Mouse (Mus musculus) CH12.LX (cell line): ENCODE results near the gene Sorcs3. TPM values are rescaled to one million over a fixed set of nuclear protein-coding genes. Genes with fewer than 3 reads are reported as not detected.

Experiments used
- DNase-seq: peaks from one replicate; pipeline ENCODE4 v3.0.0-alpha.2; 2013; ENCODE audit errors: extremely low read depth
- H3K27ac ChIP-seq: 2 replicates; pipeline ENCODE4 v1.5.1; 2012; ENCODE audit warnings: low read depth, mild to moderate bottlenecking, control low read depth, moderate library complexity; ENCODE audit not compliant: insufficient read depth
- H3K27me3 ChIP-seq: replicated peaks from 2 replicates; pipeline ENCODE3; 2012; ENCODE audit warnings: inconsistent platforms
- H3K36me3 ChIP-seq, 2 experiments: replicated peaks in 1 of 2; 2 replicates each; pipeline versions ENCODE3 to v1.6.1; 2012; ENCODE audit warnings: inconsistent platforms in 1 of 2, low read length in 1 of 2, mild to moderate bottlenecking in 1 of 2, mixed read lengths in 1 of 2, moderate library complexity in 1 of 2; ENCODE audit not compliant: control insufficient read depth in 1 of 2, insufficient read depth in 1 of 2
- H3K4me1 ChIP-seq, 2 experiments: 2 replicates each; pipeline ENCODE4 v1.6.1; 2012; ENCODE audit warnings: inconsistent platforms in 1 of 2, moderate library complexity in 1 of 2; ENCODE audit not compliant: insufficient read depth in 2 of 2, control insufficient read depth in 1 of 2
- H3K4me2 ChIP-seq: 2 replicates; pipeline ENCODE4 v1.6.1; 2012; ENCODE audit warnings: low read depth, mild to moderate bottlenecking, control low read depth; ENCODE audit not compliant: poor library complexity, insufficient read depth, severe bottlenecking
- H3K4me3 ChIP-seq, 3 experiments: fragments of 150-350 bp in 1 of 3; sonication (generic) in 1 of 3; replicated peaks in 1 of 3; 2 replicates each; pipeline versions ENCODE3 to v1.5.1; 2011 to 2012; ENCODE audit warnings: low read depth in 2 of 3, low read length in 2 of 3, mild to moderate bottlenecking in 2 of 3, moderate library complexity in 2 of 3, control low read depth in 1 of 3, improper control_type of control experiment in 1 of 3, inconsistent platforms in 1 of 3, mixed read lengths in 1 of 3; ENCODE audit not compliant: poor library complexity in 1 of 3
- H3K79me2 ChIP-seq: replicated peaks from 2 replicates; pipeline ENCODE4 v1.6.1; 2012; ENCODE audit warnings: mild to moderate bottlenecking, moderate library complexity; ENCODE audit not compliant: control insufficient read depth, poor library complexity, insufficient read depth, severe bottlenecking; ENCODE audit errors: extremely low read depth
- H3K9ac ChIP-seq: 2 replicates; pipeline ENCODE4 v1.6.1; 2012; ENCODE audit warnings: low read depth, mild to moderate bottlenecking, control low read depth, moderate library complexity; ENCODE audit not compliant: insufficient read depth
- H3K9me3 ChIP-seq: replicated peaks from 2 replicates; pipeline ENCODE3; 2012; ENCODE audit warnings: low read length, inconsistent platforms, mixed read lengths
- CHD2 ChIP-seq: IDR thresholded peaks from 2 replicates; pipeline ENCODE4 v1.6.1; 2011; ENCODE audit warnings: low read length, improper control_type of control experiment
- ELF1 ChIP-seq: IDR thresholded peaks from 2 replicates; pipeline ENCODE4 v1.6.1; 2014; ENCODE audit warnings: low read depth, mild to moderate bottlenecking, inconsistent platforms, low read length, improper control_type of control experiment
- EP300 ChIP-seq: IDR thresholded peaks from 2 replicates; pipeline ENCODE4 v1.6.1; 2011; ENCODE audit warnings: low read length, improper control_type of control experiment
- JUN ChIP-seq: IDR thresholded peaks from 2 replicates; pipeline ENCODE4 v1.6.1; 2011; ENCODE audit warnings: low read depth, mild to moderate bottlenecking, low read length, improper control_type of control experiment, moderate library complexity; ENCODE audit not compliant: insufficient read depth
- KAT2A ChIP-seq: IDR thresholded peaks from 2 replicates; pipeline ENCODE4 v1.6.1; 2012; ENCODE audit warnings: low read length, improper control_type of control experiment, inconsistent platforms; ENCODE audit not compliant: insufficient replicate concordance
- MAFK ChIP-seq: IDR thresholded peaks from 2 replicates; pipeline ENCODE4 v1.6.1; 2011; ENCODE audit warnings: low read length, improper control_type of control experiment; ENCODE audit not compliant: insufficient replicate concordance
- MAZ ChIP-seq: IDR thresholded peaks from 2 replicates; pipeline ENCODE4 v1.6.1; 2012; ENCODE audit warnings: low read depth, mild to moderate bottlenecking, inconsistent platforms, low read length, improper control_type of control experiment, moderate library complexity
- MEF2A ChIP-seq: IDR thresholded peaks from 2 replicates; pipeline ENCODE4 v1.6.1; 2014; ENCODE audit warnings: low read depth, mild to moderate bottlenecking, inconsistent platforms, low read length, improper control_type of control experiment, borderline replicate concordance
- NRF1 ChIP-seq: IDR thresholded peaks from 2 replicates; pipeline ENCODE4 v1.6.1; 2014; ENCODE audit warnings: low read depth, mild to moderate bottlenecking, inconsistent platforms, low read length, improper control_type of control experiment, moderate library complexity
- POLR2A ChIP-seq: IDR thresholded peaks from 2 replicates; pipeline ENCODE4 v1.6.1; 2011; ENCODE audit warnings: low read depth, mild to moderate bottlenecking, improper control_type of control experiment, low read length
- RAD21 ChIP-seq: IDR thresholded peaks from 2 replicates; pipeline ENCODE4 v1.6.1; 2011; ENCODE audit warnings: low read depth, mild to moderate bottlenecking, low read length, improper control_type of control experiment, moderate library complexity
- RCOR1 ChIP-seq: conservative IDR thresholded peaks from 2 replicates; pipeline ENCODE4 v1.6.1; 2012; ENCODE audit warnings: low read depth, mild to moderate bottlenecking, inconsistent platforms, low read length, improper control_type of control experiment
- SIN3A ChIP-seq: IDR thresholded peaks from 2 replicates; pipeline ENCODE4 v1.6.1; 2012; ENCODE audit warnings: low read length, improper control_type of control experiment, inconsistent platforms
- SMC3 ChIP-seq: IDR thresholded peaks from 2 replicates; pipeline ENCODE4 v1.6.1; 2011; ENCODE audit warnings: low read depth, low read length, improper control_type of control experiment
- USF2 ChIP-seq: conservative IDR thresholded peaks from 2 replicates; pipeline ENCODE4 v1.6.1; 2011; ENCODE audit warnings: low read depth, low read length, improper control_type of control experiment
- ZC3H11A ChIP-seq: IDR thresholded peaks from 2 replicates; pipeline ENCODE4 v1.6.1; 2012; ENCODE audit warnings: low read depth, mild to moderate bottlenecking, inconsistent platforms, low read length, improper control_type of control experiment
- ZMIZ1 ChIP-seq: IDR thresholded peaks from 2 replicates; pipeline ENCODE4 v1.6.1; 2012; ENCODE audit warnings: low read depth, mild to moderate bottlenecking, inconsistent platforms, low read length, improper control_type of control experiment
- dilution Hi-C: fragments of 300-500 bp; cut with MboI; formaldehyde crosslinking; loops from 2 replicates; pipeline ENCODE4 v1.14.3; 2020; ENCODE audit warnings: low sequenced_read_pairs; ENCODE audit not compliant: extremely low pct_unique_long_range_greater_than_20kb, extremely low pct_ligation_motif_present
- in situ Hi-C: fragments of 300-500 bp; cut with MboI; formaldehyde crosslinking; loops from 3 replicates; pipeline ENCODE4 v1.14.3; 2019; ENCODE audit warnings: low sequenced_read_pairs, low pct_ligation_motif_present, low pct_unique_long_range_greater_than_20kb, mixed read lengths
- polyA plus RNA-seq: library from polyadenylated mRNA; unstranded; fragments of >175 nt; gene quantifications from 2 replicates; pipeline ENCODE4 v1.2.1, GENCODE M21; 2012; ENCODE audit warnings: low read depth; ENCODE audit not compliant: insufficient read length
- total RNA-seq, 2 experiments: library from RNA; depleted of rRNA; stranded (reverse); fragments of 300-350 nt in 1 of 2; fragments of >200 nt in 1 of 2; gene quantifications; 2 replicates each; pipeline ENCODE4 v1.2.3; 2012 to 2014

Gene Sorcs3
- total and polyA plus RNA-seq, 3 experiments = not detected

DNA sequence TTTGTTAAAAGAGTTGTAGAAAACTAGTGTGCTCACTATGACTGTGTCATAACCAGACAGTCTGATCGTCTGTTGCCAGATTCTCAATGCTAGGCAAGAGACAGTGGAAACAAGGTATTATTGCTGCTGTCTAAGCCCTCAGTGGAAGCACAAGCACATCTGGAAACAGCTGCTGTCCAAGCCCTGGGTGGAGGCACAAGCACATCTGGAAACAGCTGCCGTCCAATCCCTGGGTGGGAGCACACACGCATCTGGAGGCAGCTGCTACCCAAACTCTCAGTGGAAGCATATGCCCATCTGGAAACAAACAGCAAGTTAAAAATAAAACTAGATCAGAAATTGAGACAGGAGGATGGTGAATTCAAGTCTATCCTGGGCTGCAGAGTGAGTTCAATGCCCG is 136.9 kb downstream of the Sorcs3 start:
- H3K9ac ChIP-seq = no peak overlapping the region
- no peak overlapping the region for H3K27ac ChIP-seq
- DNase-seq = no peak
- no peaks in the 10 kb centered on the region for H3K79me2 ChIP-seq
- no peak overlapping the region for H3K4me3 ChIP-seq
- no peaks in the 10 kb centered on the region for H3K27me3 ChIP-seq
- H3K36me3 ChIP-seq = no peaks in the 10 kb centered on the region
- no peak overlapping the region for H3K4me2 ChIP-seq
- dilution Hi-C loops (no loop called here), in situ Hi-C loops (no loop called here)
- H3K4me1 ChIP-seq = no peaks in the 10 kb centered on the region
- no peak for TF ChIP-seq RCOR1
- no peak for TF ChIP-seq ELF1
- no peak for TF ChIP-seq USF2
- TF ChIP-seq MAZ = no peak
- TF ChIP-seq NRF1 = no peak
- TF ChIP-seq RAD21 = no peak
- no peak for TF ChIP-seq MEF2A
- TF ChIP-seq KAT2A = no peak
- TF ChIP-seq SMC3 = no peak
- TF ChIP-seq ZMIZ1 = no peak
- no peak for TF ChIP-seq EP300
- H3K9me3 ChIP-seq = peaks cover 93% of the 10 kb centered on the region

- dilution Hi-C loops (no loop called here), in situ Hi-C loops (no loop called here)
- no peaks in the 10 kb centered on the region for H3K36me3 ChIP-seq
- no peaks in the 10 kb centered on the region for H3K27me3 ChIP-seq
- no peak for DNase-seq
- H3K4me1 ChIP-seq = no peaks in the 10 kb centered on the region
- TF ChIP-seq ZC3H11A (no peak), MEF2A (no peak), MAFK (no peak), SIN3A (no peak), RCOR1 (no peak), NRF1 (no peak), POLR2A (no peak)
- H3K27ac ChIP-seq = no peak overlapping the region
- no peak overlapping the region for H3K4me3 ChIP-seq
- no peak overlapping the region for H3K4me2 ChIP-seq
- no peak overlapping the region for H3K9ac ChIP-seq
- H3K79me2 ChIP-seq = no peaks in the 10 kb centered on the region
- peaks cover 93% of the 10 kb centered on the region for H3K9me3 ChIP-seq
Measured at GRCm38 (mm10) chr19:48343442-48343841, 137.6 kb downstream of the Sorcs3 start.

DNA sequence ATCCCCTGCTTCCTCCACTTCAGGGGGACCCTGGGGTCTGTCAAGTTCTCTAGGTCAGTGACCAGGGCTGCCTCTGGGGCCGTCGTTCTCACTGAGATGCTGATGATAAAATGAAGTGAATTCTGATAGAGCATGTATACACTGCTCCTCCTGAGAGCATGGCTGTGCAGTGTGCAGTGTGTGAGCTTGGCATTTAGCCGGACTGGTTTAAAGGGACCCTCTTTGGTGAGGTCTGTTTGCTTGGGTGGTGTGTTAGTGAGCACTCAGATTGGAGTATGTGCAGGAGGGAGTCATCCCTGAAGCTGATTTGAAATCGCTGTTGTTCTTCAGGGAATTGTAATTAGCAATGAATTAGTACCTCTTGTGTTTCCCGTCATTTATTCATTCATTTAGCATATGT is 141.3 kb downstream of the Sorcs3 start:
- in situ Hi-C loops = no loop called here
- DNase-seq = no peak
- Histone ChIP-seq H3K4me1 (no peaks in the 10 kb centered on the region), H3K9ac (no peak overlapping the region), H3K36me3 (no peaks in the 10 kb centered on the region), H3K27ac (no peak overlapping the region), H3K4me3 (no peak overlapping the region), H3K4me2 (no peak overlapping the region), H3K9me3 (peaks cover 83% of the 10 kb centered on the region), H3K27me3 (no peaks in the 10 kb centered on the region), H3K79me2 (no peaks in the 10 kb centered on the region)
- dilution Hi-C loops = no loop called here
- TF ChIP-seq CHD2 = no peak
- no peak for TF ChIP-seq EP300
- no peak for TF ChIP-seq JUN
- no peak for TF ChIP-seq ZMIZ1
